Mouse (Mus musculus): ENCODE measurements at regions not wholly inside any gene's neighbourhood (a gene's known extent, or its start where the extent isn't known, plus 50 kb on each side); places are given as distances from the start of the nearest gene placed in this dataset.

GRCm38 (mm10) chr12:74523988-74524387 is 207.8 kb upstream of the Gm11042 start:
- DNase-seq (ENCODE audit: extremely low read depth, low read depth): no peak

GRCm38 (mm10) chr12:74518032-74518431 is 201.8 kb upstream of the Gm11042 start:
- no peak for DNase-seq (ENCODE audit: extremely low read depth, low read depth)

GRCm38 (mm10) chr12:74516527-74516926 is 200.3 kb upstream of the Gm11042 start:
- no peak for DNase-seq (ENCODE audit: extremely low read depth, low read depth)

GRCm38 (mm10) chr12:74502791-74503190 is 186.6 kb upstream of the Gm11042 start:
- no peak for DNase-seq (ENCODE audit: extremely low read depth, low read depth)

- no peak for DNase-seq (ENCODE audit: extremely low read depth, low read depth)
Measured at GRCm38 (mm10) chr12:74477619-74478018, 161.4 kb upstream of the Gm11042 start.

GRCm38 (mm10) chr12:74474741-74475140 is 158.5 kb upstream of the Gm11042 start:
- no peak for DNase-seq (ENCODE audit: extremely low read depth, low read depth)

GRCm38 (mm10) chr12:74458521-74458920 is 142.3 kb upstream of the Gm11042 start:
- DNase-seq (ENCODE audit: extremely low read depth, low read depth): no peak

- DNase-seq (ENCODE audit: extremely low read depth, low read depth): no peak
Measured at GRCm38 (mm10) chr12:74452375-74453090, 136.3 kb upstream of the Gm11042 start.

- DNase-seq (ENCODE audit: extremely low read depth, low read depth): no peak
Measured at GRCm38 (mm10) chr12:74448248-74448647, 132.1 kb upstream of the Gm11042 start.

- no peak for DNase-seq (ENCODE audit: extremely low read depth, low read depth)
Measured at GRCm38 (mm10) chr12:74434874-74435273, 118.7 kb upstream of the Gm11042 start.

- no peak for DNase-seq (ENCODE audit: extremely low read depth, low read depth)
Measured at GRCm38 (mm10) chr12:74414738-74415137, 98.5 kb upstream of the Gm11042 start.

GRCm38 (mm10) chr12:74410511-74410910 is 94.3 kb upstream of the Gm11042 start:
- no peak for DNase-seq (ENCODE audit: extremely low read depth, low read depth)

- DNase-seq (ENCODE audit: extremely low read depth, low read depth): no peak
Measured at GRCm38 (mm10) chr12:74407591-74408095, 91.4 kb upstream of the Gm11042 start.

- DNase-seq (ENCODE audit: extremely low read depth, low read depth): no peak
Measured at GRCm38 (mm10) chr12:74389811-74390210, 73.6 kb upstream of the Gm11042 start.

All from MEL-GATA-1-ER (cell line).